Mouse (Mus musculus) heart, adult 2 months (tissue): ENCODE results near the gene Nfic. TPM values are rescaled to one million over a fixed set of nuclear protein-coding genes. Genes with fewer than 3 reads are reported as not detected.

Experiments used
- DNase-seq, 2 experiments: peaks; one replicate each; pipeline ENCODE4 v3.0.0; 2021
- H3K27ac ChIP-seq: fragments of 200-600 bp; 2 replicates; pipeline ENCODE4 v1.8.1; 2022
- H3K27me3 ChIP-seq: fragments of 200-500 bp; 2 replicates; pipeline ENCODE4 v1.6.1; 2012; ENCODE audit warnings: mild to moderate bottlenecking, low read length, inconsistent platforms, mixed read lengths; ENCODE audit not compliant: control insufficient read depth, insufficient read depth
- H3K36me3 ChIP-seq: fragments of 200-500 bp; 2 replicates; pipeline ENCODE4 v1.6.1; 2012; ENCODE audit warnings: low read length, inconsistent platforms; ENCODE audit not compliant: control insufficient read depth, insufficient read depth
- H3K4me1 ChIP-seq: fragments of 200-500 bp; 2 replicates; pipeline ENCODE4 v1.6.1; 2011; ENCODE audit warnings: low read length; ENCODE audit not compliant: control insufficient read depth, insufficient read depth
- H3K4me3 ChIP-seq: fragments of 200-600 bp; 2 replicates; pipeline ENCODE4 v1.8.1; 2022
- H3K79me2 ChIP-seq: fragments of 200-500 bp; replicated peaks from 2 replicates; pipeline ENCODE4 v1.6.1; 2012; ENCODE audit warnings: mild to moderate bottlenecking, inconsistent platforms, low read length, moderate library complexity, mixed read lengths; ENCODE audit not compliant: control insufficient read depth, insufficient read depth
- H3K9ac ChIP-seq: fragments of 200-500 bp; 2 replicates; pipeline ENCODE4 v1.6.1; 2012; ENCODE audit warnings: low read depth, mild to moderate bottlenecking, control low read depth, inconsistent platforms, low read length, mixed read lengths
- CTCF ChIP-seq: fragments of 200-600 bp; IDR thresholded peaks from 2 replicates; pipeline ENCODE4 v1.8.1; 2022; ENCODE audit warnings: antibody characterized with exemption, mild to moderate bottlenecking, moderate library complexity
- EP300 ChIP-seq: fragments of 200-500 bp; IDR thresholded peaks from 2 replicates; pipeline ENCODE4 v1.6.1; 2011; ENCODE audit warnings: low read depth, low read length, control low read depth; ENCODE audit not compliant: insufficient read depth
- POLR2A ChIP-seq: fragments of 200-500 bp; IDR thresholded peaks from 2 replicates; pipeline ENCODE4 v1.6.1; 2011; ENCODE audit warnings: mild to moderate bottlenecking, low read depth, low read length, control low read depth; ENCODE audit not compliant: insufficient read depth
- WGBS: fragments of 180-500 bp; shearing (Covaris S2); methylation state at CpG from one replicate; pipeline ENCODE4 v1.1.7; 2018; 5-methylcytosine and 5-hydroxymethylcytosine counted together
- intact Hi-C: fragments of 180-260 bp; cut with DNase I; formaldehyde crosslinking; loops from one replicate; pipeline ENCODE4 v1.15.1; 2025
- polyA plus RNA-seq: library from polyadenylated mRNA; depleted of rRNA; stranded (reverse); fragments of >200 nt; gene quantifications from 2 replicates; pipeline ENCODE4 v1.2.3, GENCODE M21; 2012
- total RNA-seq, 2 experiments: library from RNA; stranded (reverse); gene quantifications; 2 replicates each; pipeline ENCODE4 v1.2.3; 2021

The Nfic gene
- total and polyA plus RNA-seq, 3 experiments, result 80.1 to 104 (median 94.2) TPM

- under 1% methylated on average over 44 of the region's 46 CpGs for WGBS
- Histone ChIP-seq H3K79me2 (peaks cover 2% of the 10 kb centered on the region), H3K27ac (peak overlapping the region; percentile 72), H3K9ac (peak overlapping the region; percentile 6; the same call in 1 of the 2 replicates), H3K27me3 (no peaks in the 10 kb centered on the region), H3K4me1 (peaks cover 4% of the 10 kb centered on the region; the same call in 1 of the 2 replicates), H3K36me3 (no peaks in the 10 kb centered on the region), H3K4me3 (peak overlapping the region; percentile 60)
- TF ChIP-seq CTCF, result no peak
- peak; percentile 66; the same call in 1 of the 2 replicates for TF ChIP-seq POLR2A
- 0 out of 2 replicates have a peak, but pooled peaks have one; percentile 37 for TF ChIP-seq EP300
- intact Hi-C loops, result no loop called here
- peak; percentile 100 for DNase-seq
These were observed 76.8 kb downstream of the Nfic start for GRCm38 (mm10) chr10:81378553-81379182.

GRCm38 (mm10) chr10:81377793-81378552 lies 77.5 kb downstream of the Nfic start, which contains the start of gene Fzr1:
Gene Fzr1 (minus strand): TSS chr10:81378516.
- Histone ChIP-seq H3K9ac (peak within 1 kb of the TSS; percentile 82), H3K27ac (peak within 1 kb of the TSS; percentile 93), H3K4me1 (peaks cover 4% of the 10 kb centered on the region; the same call in 1 of the 2 replicates), H3K4me3 (peak within 1 kb of the TSS; percentile 99), H3K36me3 (no peaks in the 10 kb centered on the region), H3K27me3 (no peaks in the 10 kb centered on the region), H3K79me2 (peaks cover 2% of the 10 kb centered on the region)
- TF ChIP-seq POLR2A (no peak; the same call in 1 of the 2 replicates), CTCF (no peak), EP300 (no peak)
- under 1% methylated on average over 56 of the region's 59 CpGs for WGBS
- intact Hi-C loops, result loop anchor here (2.0 kb wide), 1 partner anchor 27 kb away; the partner anchor contains the start of gene Hmg20b
- no peak for DNase-seq

GRCm38 (mm10) chr10:81377362-81377664 lies 78.1 kb downstream of the Nfic start:
- 50% methylated on average over 2 of the region's 2 CpGs for whole genome bisulfite sequencing
- Histone ChIP-seq H3K27me3 (no peaks in the 10 kb centered on the region), H3K4me3 (peak overlapping the region; percentile 99), H3K9ac (peak overlapping the region; percentile 82), H3K79me2 (peaks cover 2% of the 10 kb centered on the region), H3K4me1 (peaks cover 4% of the 10 kb centered on the region; the same call in 1 of the 2 replicates), H3K27ac (peak overlapping the region; percentile 93; the same call in 1 of the 2 replicates), H3K36me3 (no peaks in the 10 kb centered on the region)
- DNase-seq, result no peak
- TF ChIP-seq POLR2A, result no peak
- intact Hi-C loops, result loop anchor here (2.0 kb wide), 1 partner anchor 27 kb away; the partner anchor contains the start of gene Hmg20b

GRCm38 (mm10) chr10:81376561-81377361 lies 78.7 kb downstream of the Nfic start:
- Histone ChIP-seq H3K79me2 (peaks cover 2% of the 10 kb centered on the region), H3K27ac (no peak overlapping the region), H3K4me3 (no peak overlapping the region), H3K27me3 (no peaks in the 10 kb centered on the region), H3K9ac (no peak overlapping the region; the same call in 1 of the 2 replicates), H3K4me1 (peaks cover 4% of the 10 kb centered on the region; the same call in 1 of the 2 replicates), H3K36me3 (no peaks in the 10 kb centered on the region)
- 41% methylated on average over 6 of the region's 6 CpGs for WGBS
- no peak for TF ChIP-seq POLR2A
- DNase-seq, result no peak
- intact Hi-C loops, result loop anchor here (2.0 kb wide), 1 partner anchor 26 kb away; the partner anchor contains the start of gene Hmg20b

- WGBS, result 94% methylated on average over 10 of the region's 10 CpGs
These were observed 80.1 kb downstream of the Nfic start for GRCm38 (mm10) chr10:81375322-81375721.

More at GRCm38 (mm10) chr10:81375322-81375721, 80.1 kb downstream of the Nfic start:
- DNase-seq, result no peak
- Histone ChIP-seq H3K36me3 (no peaks in the 10 kb centered on the region), H3K4me1 (peaks cover 4% of the 10 kb centered on the region; the same call in 1 of the 2 replicates), H3K4me3 (no peak overlapping the region), H3K79me2 (peaks cover 2% of the 10 kb centered on the region), H3K9ac (no peak overlapping the region), H3K27me3 (no peaks in the 10 kb centered on the region), H3K27ac (no peak overlapping the region)
- intact Hi-C loops, result no loop called here
- TF ChIP-seq CTCF (no peak), EP300 (no peak), POLR2A (no peak)
